Mouse (Mus musculus) forebrain, embryonic 16.5 days (tissue): ENCODE data around the gene Iqcg. TPM values are rescaled to one million over a fixed set of nuclear protein-coding genes. Genes with fewer than 3 reads are reported as not detected.

Experiments
- ATAC-seq: fragments of 200-750 bp; cut with Nextera tagmentation; 2 replicates; pipeline ENCODE4 v1.8.0; 2017; ENCODE audit warnings: mild to moderate bottlenecking, moderate library complexity
- H3K27ac ChIP-seq: fragments of 300-500 bp; sonication (generic); 2 replicates; pipeline ENCODE4 v1.5.1; 2014; ENCODE audit warnings: low read length, control low read depth
- H3K27me3 ChIP-seq: fragments of 300-500 bp; sonication (generic); replicated peaks from 2 replicates; pipeline ENCODE4 v1.6.1; 2014; ENCODE audit warnings: low read length; ENCODE audit not compliant: control insufficient read depth, insufficient read depth
- H3K36me3 ChIP-seq: fragments of 300-500 bp; sonication (generic); 2 replicates; pipeline ENCODE4 v1.6.1; 2014; ENCODE audit not compliant: control insufficient read depth, insufficient read depth
- H3K4me1 ChIP-seq: fragments of 300-500 bp; sonication (generic); replicated peaks from 2 replicates; pipeline ENCODE4 v1.6.1; 2014; ENCODE audit warnings: low read length; ENCODE audit not compliant: control insufficient read depth, insufficient read depth
- H3K4me2 ChIP-seq: fragments of 300-500 bp; sonication (generic); 2 replicates; pipeline ENCODE4 v1.6.1; 2014; ENCODE audit warnings: mild to moderate bottlenecking, low read length, control low read depth
- H3K4me3 ChIP-seq: fragments of 300-500 bp; sonication (generic); replicated peaks from 2 replicates; pipeline ENCODE4 v1.5.1; 2014; ENCODE audit warnings: mild to moderate bottlenecking, low read length, control low read depth
- H3K9ac ChIP-seq: fragments of 300-500 bp; sonication (generic); replicated peaks from 2 replicates; pipeline ENCODE4 v1.6.1; 2014; ENCODE audit warnings: low read depth, low read length, control low read depth
- H3K9me3 ChIP-seq: fragments of 300-500 bp; sonication (generic); 2 replicates; pipeline ENCODE4 v1.6.1; 2016; ENCODE audit warnings: low read length; ENCODE audit not compliant: control insufficient read depth
- WGBS: fragments of 180-500 bp; shearing (Covaris S2); extraction: QIAGEN DNeasy Blood & Tissue Kit; methylation state at CpG from one replicate; pipeline ENCODE4 v1.1.7; 2014; 5-methylcytosine and 5-hydroxymethylcytosine counted together
- microRNA counts: library from miRNA; unstranded; fragments of <30 nt; microRNA quantifications from one replicate; lab custom pipeline; 2016
- microRNA-seq: library from miRNA; unstranded; fragments of <30 nt; microRNA quantifications from one replicate; pipeline ENCODE4, GENCODE M21; 2017
- polyA plus RNA-seq: library from polyadenylated mRNA; unstranded; fragments of >200 nt; fragmentation: Nextera tagmentation; extraction: Ambion mirVana; gene quantifications from 2 replicates; pipeline ENCODE4 v1.2.1, GENCODE M21; 2015

Gene Iqcg
- polyA plus RNA-seq, 1 experiment from 2014 or later, result 3.9 TPM

GRCm38 (mm10) chr16:32973047-32973446, 83.0 kb downstream of the Iqcg start:
- Histone ChIP-seq H3K27me3 (no peaks in the 10 kb centered on the region), H3K4me2 (no peak overlapping the region), H3K4me3 (no peak overlapping the region), H3K4me1 (no peaks in the 10 kb centered on the region), H3K27ac (no peak overlapping the region), H3K9ac (no peak overlapping the region), H3K9me3 (no peaks in the 10 kb centered on the region), H3K36me3 (peaks cover 8% of the 10 kb centered on the region)
- no peak for ATAC-seq
- WGBS, result 77% methylated on average over 2 of the region's 2 CpGs

GRCm38 (mm10) chr16:32972535-32972934, 83.5 kb downstream of the Iqcg start:
- Histone ChIP-seq H3K4me2 (no peak overlapping the region), H3K9ac (no peak overlapping the region), H3K4me1 (no peaks in the 10 kb centered on the region), H3K27me3 (no peaks in the 10 kb centered on the region), H3K27ac (no peak overlapping the region), H3K9me3 (no peaks in the 10 kb centered on the region), H3K36me3 (peaks cover 8% of the 10 kb centered on the region), H3K4me3 (no peak overlapping the region)
- ATAC-seq, result no peak
- WGBS, result 76% methylated on average over 5 of the region's 5 CpGs

MicroRNAs within 50 kb of the gene (microRNA counts, 519-probe panel; counts per million panel counts)
- not detected for microRNA mmu-miR-1947 (lab: Ali Mortazavi, UCI)

Small RNAs within 50 kb of the gene (microRNA-seq; reads per million reads assigned to microRNA genes)
- gene Gm22231 (not detected), gene Mir1947 (5.8 reads per million, percentile 24 among the genes with 10 or more reads in this experiment)

Other genes starting within 250 kb of the Iqcg start
- gene Smbd1, start 245.7 kb downstream of the Iqcg start, polyA plus RNA-seq, result not detected in 2 replicates
- gene Fyttd1, start 178.7 kb downstream of the Iqcg start, polyA plus RNA-seq, result 119 and 129 TPM in 2 replicates
- 38.6 and 40.4 TPM in 2 replicates for gene Rubcn, start 178.5 kb downstream of the Iqcg start, polyA plus RNA-seq
- gene Lrch3, start 142.1 kb downstream of the Iqcg start, polyA plus RNA-seq, result 39.0 and 44.7 TPM in 2 replicates
- gene Rpl35a, start 235 bp upstream of the Iqcg start, polyA plus RNA-seq, result 455 and 506 TPM in 2 replicates
- 3.4 and 4.5 TPM in 2 replicates for gene Lmln, start 6.3 kb upstream of the Iqcg start, polyA plus RNA-seq
- gene Osbpl11, start 128.9 kb upstream of the Iqcg start, polyA plus RNA-seq, result 16.7 and 18.1 TPM in 2 replicates
- 87.0 and 93.2 TPM in 2 replicates for gene Snx4, start 195.2 kb upstream of the Iqcg start, polyA plus RNA-seq